Mouse (Mus musculus): ENCODE measurements around the gene Traf3ip3.

Gene Traf3ip3

GRCm38 (mm10) chr1:193157111-193157492 is 44.4 kb downstream of the Traf3ip3 start:
- DNase-seq: no peak

GRCm38 (mm10) chr1:193156316-193157110 is 45.0 kb downstream of the Traf3ip3 start:
- peak in 1 of 2 experiments; percentile 20 for DNase-seq

- DNase-seq: peak; percentile 37 to 54
Measured at GRCm38 (mm10) chr1:193153561-193153960, 47.9 kb downstream of the Traf3ip3 start.

- DNase-seq: peak; percentile 81 to 89
Measured at GRCm38 (mm10) chr1:193152872-193153271, 48.6 kb downstream of the Traf3ip3 start, which contains the start of gene Irf6. Irf6 (plus strand) TSS chr1:193153111.

GRCm38 (mm10) chr1:193151134-193151533 is 50.4 kb downstream of the Traf3ip3 start:
- DNase-seq: no peak

- DNase-seq: no peak
Measured at GRCm38 (mm10) chr1:193149231-193149630, 52.3 kb downstream of the Traf3ip3 start.

GRCm38 (mm10) chr1:193146416-193146815 is 55.1 kb downstream of the Traf3ip3 start:
- no peak for DNase-seq

- no peak for DNase-seq
Measured at GRCm38 (mm10) chr1:193145101-193145500, 56.4 kb downstream of the Traf3ip3 start.

- no peak for DNase-seq
Measured at GRCm38 (mm10) chr1:193144516-193144915, 57.0 kb downstream of the Traf3ip3 start.

- no peak for DNase-seq
Measured at GRCm38 (mm10) chr1:193142517-193143062, 58.9 kb downstream of the Traf3ip3 start.

- no peak for DNase-seq
Measured at GRCm38 (mm10) chr1:193141118-193141517, 60.4 kb downstream of the Traf3ip3 start.

GRCm38 (mm10) chr1:193138669-193139068 is 62.8 kb downstream of the Traf3ip3 start:
- DNase-seq: peak in 1 of 2 experiments; percentile 16

- no peak for DNase-seq
Measured at GRCm38 (mm10) chr1:193138087-193138486, 63.4 kb downstream of the Traf3ip3 start.

- DNase-seq: no peak
Measured at GRCm38 (mm10) chr1:193133726-193134125, 67.8 kb downstream of the Traf3ip3 start.

- DNase-seq: no peak
Measured at GRCm38 (mm10) chr1:193132385-193132784, 69.1 kb downstream of the Traf3ip3 start.

- DNase-seq: no peak
Measured at GRCm38 (mm10) chr1:193131311-193131948, 70.1 kb downstream of the Traf3ip3 start.

GRCm38 (mm10) chr1:193130839-193131238 is 70.7 kb downstream of the Traf3ip3 start:
- no peak for DNase-seq

GRCm38 (mm10) chr1:193130456-193130825 is 71.1 kb downstream of the Traf3ip3 start:
- DNase-seq: no peak

- DNase-seq: peak; percentile 99 to 100
Measured at GRCm38 (mm10) chr1:193129786-193130455, 71.6 kb downstream of the Traf3ip3 start, which contains the start of gene Diexf. Diexf (minus strand) TSS chr1:193130272.

- no peak for DNase-seq
Measured at GRCm38 (mm10) chr1:193129321-193129720, 72.2 kb downstream of the Traf3ip3 start.

GRCm38 (mm10) chr1:193128055-193128454 is 73.4 kb downstream of the Traf3ip3 start:
- no peak for DNase-seq

GRCm38 (mm10) chr1:193125835-193126234 is 75.7 kb downstream of the Traf3ip3 start:
- no peak for DNase-seq

Data from kidney, postnatal 4 days (tissue).